Mouse (Mus musculus) T-helper 17 cell (primary cell): ENCODE data around the gene Kank1.
"Not testable (repeated sequence)": the region's sequence is repeated elsewhere in the genome, so short reads cannot be mapped to it uniquely, and the experiment has no call there.

Experiments used
- in situ Hi-C, 2 experiments: fragments of 300-600 bp; cut with MboI, MseI; formaldehyde crosslinking; loops; 1 replicate in 1 of 2; 2 replicates in 1 of 2; pipeline ENCODE4 v1.15.1; 2025; ENCODE audit warnings: high pct_unique_total_duplicates in 2 of 2

Gene Kank1

DNA sequence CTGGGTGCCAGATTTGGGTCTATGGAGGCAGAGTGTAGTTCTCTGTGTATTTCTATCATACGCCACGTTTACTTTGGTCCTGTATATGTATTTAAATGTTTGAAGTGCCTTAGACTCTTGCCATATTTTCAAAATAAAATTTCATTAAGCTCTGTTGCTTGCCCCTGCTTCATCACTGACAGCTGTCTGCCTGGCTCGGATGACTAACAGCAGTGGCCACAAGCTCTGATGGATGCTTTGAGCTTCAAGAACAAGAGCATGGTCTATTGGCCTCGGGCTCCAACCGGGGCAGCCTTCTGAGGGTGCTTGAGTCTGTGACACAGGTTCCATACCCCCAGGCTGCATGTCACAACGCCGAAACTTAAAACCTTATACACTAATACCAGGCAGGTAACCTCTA, 197.6 kb downstream of the Kank1 start:
- in situ Hi-C loops: no loop called here

DNA sequence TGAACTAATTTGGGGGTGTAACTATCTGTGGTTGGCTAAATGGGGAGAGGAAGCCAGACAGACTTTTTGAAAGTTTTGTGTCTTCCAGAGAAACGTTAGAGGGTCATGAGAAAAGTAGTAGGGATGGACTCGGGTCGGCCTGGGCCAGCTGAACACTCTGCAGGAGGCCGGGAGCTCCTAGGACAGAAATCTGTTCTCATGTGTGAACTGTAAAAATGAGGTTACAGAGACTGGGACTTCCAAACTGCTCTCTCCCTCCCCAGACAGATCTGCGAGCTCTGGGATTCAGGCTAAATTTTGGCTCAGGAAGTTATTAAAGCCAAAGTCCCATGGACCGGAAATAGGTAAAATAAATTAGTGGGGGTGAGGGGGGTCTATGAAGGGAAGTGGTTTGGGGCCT, 198.0 kb downstream of the Kank1 start:
- in situ Hi-C loops: no loop called here

DNA sequence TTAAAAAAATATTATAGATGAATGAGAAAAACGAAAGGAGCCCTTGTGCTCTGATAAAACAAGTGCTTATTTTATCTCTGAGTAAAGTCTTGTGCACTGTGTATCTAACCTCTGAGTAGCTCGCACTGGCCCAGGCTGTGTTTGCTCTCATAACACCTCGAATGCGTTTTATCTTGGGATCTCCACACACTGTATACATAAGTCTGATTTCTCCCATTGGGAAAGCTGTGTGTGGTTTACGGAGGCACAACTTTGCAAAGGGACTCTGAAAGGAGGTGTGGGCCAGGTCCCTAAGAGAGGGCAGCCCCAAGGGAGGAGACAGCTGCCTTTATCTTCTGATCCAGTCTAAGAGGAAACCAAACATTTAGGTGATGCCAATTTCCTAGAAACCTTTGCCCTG, 198.6 kb downstream of the Kank1 start:
- in situ Hi-C loops: no loop called here

DNA sequence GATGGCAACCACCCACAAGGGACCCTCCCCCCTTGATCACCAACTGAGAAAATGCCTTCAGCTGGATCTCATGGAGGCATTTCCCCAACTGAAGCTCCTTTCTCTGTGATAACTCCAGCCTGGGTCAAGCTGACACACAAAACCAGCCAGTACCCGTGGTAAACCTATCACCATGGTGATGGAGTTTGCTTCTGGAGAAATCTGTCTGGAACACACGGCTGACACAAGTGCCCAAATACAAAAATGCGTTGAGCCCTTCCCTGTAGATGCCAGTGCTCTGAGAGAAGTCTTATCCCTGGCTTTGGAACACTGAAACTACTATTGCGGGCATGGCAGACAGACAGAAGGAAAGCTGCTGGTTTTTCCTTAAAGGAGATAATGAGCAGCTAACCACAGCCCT, 199.4 kb downstream of the Kank1 start:
- in situ Hi-C loops: no loop called here

DNA sequence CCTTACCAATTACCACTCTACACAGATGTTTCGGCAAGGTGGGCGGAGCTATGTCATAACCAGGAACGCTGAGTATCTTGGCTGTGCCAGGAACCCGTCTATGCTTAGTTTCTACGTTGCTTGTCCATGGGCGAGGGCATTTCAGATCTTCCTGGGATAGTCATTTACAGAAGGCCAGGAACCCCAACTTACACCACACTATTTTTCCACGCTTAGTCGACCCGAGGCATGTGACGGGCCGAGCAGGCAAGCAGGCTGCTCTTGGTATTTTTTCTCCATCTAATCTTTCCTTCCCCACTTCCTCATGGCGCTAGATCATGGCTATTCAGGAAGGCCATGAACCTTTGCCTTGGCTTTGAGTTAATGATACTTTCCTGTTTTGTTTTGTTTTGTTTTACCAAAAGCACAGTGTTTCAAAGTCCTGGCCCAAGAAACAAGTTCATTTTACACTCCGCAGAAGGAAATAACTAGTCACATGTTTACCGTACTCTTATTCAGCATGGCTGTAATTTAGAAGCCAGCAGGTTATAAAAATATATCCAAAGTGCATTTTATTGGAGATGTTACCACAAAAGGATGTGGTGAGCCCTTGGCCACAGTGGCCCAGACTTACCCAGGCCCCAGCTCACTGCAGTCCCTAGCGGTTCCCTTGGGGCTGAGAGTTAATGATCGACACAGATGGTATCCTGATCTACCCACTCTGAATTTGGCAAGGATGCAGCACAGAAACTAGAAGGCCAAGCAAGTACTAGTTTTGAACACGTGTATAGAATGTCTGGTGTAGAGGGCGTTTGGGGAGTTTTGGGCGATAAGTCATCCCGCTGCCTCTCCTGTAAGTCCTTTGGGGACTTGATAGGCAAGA, 200.2 kb downstream of the Kank1 start:
- in situ Hi-C loops: no loop called here

DNA sequence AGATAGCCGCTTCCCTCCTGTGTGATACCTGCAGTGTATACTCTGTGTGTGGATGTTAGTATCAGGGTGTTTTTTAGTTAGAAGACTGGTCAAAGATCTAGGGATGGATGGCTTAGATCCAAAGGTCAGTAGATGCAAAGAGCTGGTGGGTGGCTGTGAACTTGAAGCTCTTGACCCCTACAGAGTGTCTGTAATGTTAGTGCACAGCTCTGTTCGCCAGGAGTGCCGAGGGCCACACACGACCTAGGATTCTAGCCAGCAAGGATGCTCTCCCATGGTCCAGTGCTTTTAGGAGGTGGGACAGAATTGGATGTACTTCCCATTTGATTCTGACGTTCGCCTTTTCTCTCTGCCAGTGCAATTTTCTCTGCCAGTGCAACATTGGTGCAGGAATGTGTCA, 201.5 kb downstream of the Kank1 start:
- in situ Hi-C loops: no loop called here

DNA sequence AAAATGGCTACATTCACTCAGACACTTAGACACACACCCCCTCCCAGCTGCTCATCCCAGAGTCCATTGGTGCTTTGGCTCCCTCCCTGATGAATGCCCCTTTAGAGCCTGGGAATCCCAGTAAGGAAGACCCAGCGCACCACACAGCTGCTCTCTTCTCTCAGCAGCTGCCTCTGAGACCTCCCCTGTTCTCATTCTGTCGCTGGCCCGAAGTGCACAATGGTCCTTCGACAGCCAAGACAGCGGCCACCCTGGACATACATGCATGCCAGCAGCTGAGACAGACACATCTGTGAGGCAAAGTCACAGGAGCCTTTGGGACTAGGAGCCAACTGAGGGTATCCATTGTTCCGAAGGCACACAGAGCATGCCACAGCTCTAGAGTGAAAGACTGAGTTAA, 203.0 kb downstream of the Kank1 start:
- in situ Hi-C loops: loop anchor here in 1 of 2 experiments (5.0 kb wide), 1 partner anchor 103 kb away; no protein-coding TSS in a partner anchor

DNA sequence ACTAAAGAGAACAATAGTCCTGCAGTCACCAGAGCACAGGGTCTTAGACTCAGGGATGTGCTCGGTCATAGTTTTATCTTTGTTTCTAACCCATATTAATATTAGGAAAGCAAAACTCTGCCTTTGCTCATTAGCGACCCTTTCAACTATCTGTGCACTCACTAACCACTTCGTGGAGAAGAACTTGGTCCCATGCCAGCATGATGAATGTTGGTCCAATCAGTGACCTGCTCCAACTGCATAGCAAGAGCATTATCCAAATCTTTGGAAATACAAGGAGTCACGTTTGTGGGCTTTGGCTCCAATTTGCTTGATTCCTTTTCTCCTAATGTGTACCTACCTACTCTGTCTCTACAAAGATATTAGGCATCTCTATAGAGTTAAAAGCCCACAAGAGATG, 204.0 kb downstream of the Kank1 start:
- in situ Hi-C loops: loop anchor here in 1 of 2 experiments (5.0 kb wide), 1 partner anchor 103 kb away; no protein-coding TSS in a partner anchor

DNA sequence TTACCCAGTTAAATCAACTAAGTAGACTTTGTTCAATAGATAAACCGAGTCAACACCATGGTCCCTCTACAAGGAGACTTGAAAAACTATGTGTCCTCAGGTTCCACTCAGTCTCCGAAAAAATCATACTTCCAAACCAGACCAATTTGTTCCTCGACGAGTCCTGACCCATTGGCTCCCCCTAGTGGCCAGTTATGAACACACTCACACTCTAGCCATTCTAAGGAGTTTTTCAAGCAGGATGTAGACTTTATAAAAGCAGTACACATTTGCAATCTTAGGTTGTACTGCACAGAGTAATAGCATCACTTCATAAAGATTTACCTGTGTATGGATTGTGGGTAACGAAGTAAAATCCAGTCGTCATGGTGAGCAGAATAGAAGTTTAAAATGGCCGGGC, 208.3 kb downstream of the Kank1 start:
- in situ Hi-C loops: loop anchor here in 1 of 2 experiments (5.0 kb wide), 1 partner anchor 88 kb away; no protein-coding TSS in a partner anchor

DNA sequence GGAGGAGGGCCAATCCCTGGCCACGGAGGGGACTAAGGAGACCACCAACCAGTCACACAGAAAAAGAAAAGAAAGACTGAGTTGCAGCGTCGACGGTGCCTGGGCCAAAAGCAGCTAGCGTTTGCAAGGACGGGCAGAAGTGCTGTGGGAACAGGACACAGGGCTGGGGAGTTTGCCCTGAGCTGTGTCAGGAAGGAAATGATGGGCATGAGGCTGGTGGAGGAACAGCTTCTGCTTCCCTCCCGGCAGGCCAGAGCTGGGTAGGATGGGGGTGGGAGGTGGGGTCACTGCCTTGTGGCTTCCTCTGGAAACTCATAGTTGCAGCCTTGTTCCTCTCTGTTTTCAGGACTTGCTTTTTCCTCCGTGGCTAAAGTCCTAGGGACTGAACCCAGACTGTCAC, 209.1 kb downstream of the Kank1 start:
- in situ Hi-C loops: loop anchor here in 1 of 2 experiments (5.0 kb wide), 1 partner anchor 89 kb away; no protein-coding TSS in a partner anchor

DNA sequence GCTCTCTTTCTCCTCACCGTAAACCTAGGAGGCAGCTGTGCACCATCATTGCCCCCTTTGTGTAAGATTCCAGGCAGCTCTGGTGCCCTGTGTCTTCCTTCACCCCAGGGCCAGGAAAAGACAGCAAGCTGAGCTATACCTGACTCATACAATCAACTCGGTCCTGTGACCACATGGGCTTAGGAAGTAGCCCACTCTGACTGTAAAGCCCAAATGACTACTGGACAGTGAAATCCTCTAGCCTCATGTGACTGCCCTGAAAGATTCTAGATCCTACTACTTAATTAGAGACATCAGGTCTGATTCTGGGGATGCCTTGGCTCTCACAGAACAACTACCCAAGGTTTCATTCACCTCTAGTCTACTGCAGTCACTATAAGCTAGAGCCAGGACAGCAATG, 209.9 kb downstream of the Kank1 start:
- in situ Hi-C loops: loop anchor here in 1 of 2 experiments (5.0 kb wide), 1 partner anchor 89 kb away; no protein-coding TSS in a partner anchor

DNA sequence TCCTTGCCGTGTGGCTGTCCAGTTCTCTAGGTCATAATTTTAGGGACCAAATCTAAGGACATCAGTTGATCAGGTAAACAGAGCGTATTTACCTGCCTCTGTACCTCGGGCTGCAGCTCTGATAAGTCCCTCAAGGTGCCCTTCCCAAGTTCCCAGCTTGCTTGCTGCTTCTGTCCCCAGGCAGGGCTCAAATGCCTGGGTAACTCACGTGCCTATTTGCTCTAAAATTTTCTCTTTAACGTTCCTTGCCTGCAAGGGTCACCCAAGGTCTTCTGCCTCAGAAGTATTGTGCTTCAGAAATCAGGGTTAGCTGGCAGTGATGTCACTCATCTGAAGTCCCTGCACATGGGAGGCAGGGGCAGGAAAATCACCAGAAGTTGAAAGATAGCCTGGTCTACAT, 210.6 kb downstream of the Kank1 start:
- in situ Hi-C loops: loop anchor here in 1 of 2 experiments (5.0 kb wide), 1 partner anchor 90 kb away; no protein-coding TSS in a partner anchor

DNA sequence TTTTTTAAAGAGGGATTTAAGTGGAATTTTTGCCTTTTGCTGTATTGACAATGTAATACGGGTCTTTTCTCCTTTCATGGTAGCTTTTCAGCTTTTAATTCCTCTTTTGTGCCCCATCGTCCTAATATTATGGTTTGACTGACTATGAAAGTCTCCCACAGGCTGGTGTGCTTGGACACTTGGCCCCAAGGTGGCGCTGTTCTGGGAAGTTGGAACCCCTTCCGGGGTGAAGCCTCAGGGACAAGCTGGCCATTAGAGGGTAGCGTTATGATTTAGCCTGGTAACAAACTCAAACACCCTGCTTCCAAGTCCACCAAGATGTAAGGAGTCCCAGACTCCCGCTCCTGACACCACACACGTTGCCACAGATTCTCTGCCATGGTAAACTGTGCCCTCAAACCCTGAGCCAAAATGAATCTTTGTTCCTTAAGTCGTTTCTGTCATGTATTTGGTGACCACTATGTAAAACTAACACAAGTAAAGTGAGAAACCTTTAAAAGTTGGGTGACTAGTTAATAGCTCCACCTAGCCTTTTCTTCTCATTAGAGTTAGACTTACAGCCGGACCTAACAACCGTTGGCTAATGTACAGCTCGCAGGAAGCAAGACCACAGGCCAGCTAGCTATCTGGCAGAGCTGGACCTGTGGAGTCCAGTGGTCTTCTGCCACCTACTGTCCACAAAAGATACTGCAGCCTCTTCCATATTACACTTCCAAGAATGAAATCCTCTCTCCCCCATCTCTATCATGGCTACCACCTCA, 214.3 kb downstream of the Kank1 start:
- in situ Hi-C loops: no loop called here

DNA sequence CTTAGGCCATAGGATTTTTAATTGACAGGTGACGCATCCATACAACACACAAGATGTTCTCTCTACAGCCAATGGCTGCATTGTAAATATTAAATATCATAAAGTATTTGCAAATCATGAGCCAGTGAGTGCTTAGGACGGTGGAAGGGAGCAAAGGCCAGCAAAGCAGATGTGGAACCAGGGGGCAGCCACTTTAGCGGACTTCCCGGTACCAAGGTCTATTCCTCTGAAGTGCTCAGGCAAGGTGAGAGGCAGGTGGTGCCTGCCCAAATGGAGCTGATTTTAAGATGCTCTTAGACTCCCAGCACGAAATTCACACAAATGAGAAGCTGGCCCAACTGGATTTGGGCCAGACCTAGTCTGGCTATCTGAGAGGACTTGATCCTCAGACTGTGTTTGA, 216.4 kb downstream of the Kank1 start:
- in situ Hi-C loops: no loop called here

DNA sequence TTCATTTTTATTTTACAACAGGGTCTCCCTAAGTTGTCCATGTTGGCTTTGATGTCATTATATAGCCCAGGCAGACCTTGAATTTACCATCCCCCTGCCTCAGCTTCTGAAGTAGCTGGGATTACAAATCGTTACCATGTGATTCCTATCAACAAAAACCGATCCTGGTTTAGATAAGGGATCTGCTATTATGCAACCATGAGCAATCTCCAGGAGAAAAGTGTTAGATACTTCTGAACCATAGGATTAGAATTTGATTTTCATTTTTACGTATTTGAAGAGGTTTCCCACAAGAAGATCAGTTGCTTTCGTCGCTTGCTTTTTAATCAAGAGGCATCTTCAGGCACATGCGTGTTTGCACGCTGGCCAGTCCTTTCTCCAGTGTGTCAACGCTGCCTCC, 224.0 kb downstream of the Kank1 start:
- in situ Hi-C loops: no loop called here

DNA sequence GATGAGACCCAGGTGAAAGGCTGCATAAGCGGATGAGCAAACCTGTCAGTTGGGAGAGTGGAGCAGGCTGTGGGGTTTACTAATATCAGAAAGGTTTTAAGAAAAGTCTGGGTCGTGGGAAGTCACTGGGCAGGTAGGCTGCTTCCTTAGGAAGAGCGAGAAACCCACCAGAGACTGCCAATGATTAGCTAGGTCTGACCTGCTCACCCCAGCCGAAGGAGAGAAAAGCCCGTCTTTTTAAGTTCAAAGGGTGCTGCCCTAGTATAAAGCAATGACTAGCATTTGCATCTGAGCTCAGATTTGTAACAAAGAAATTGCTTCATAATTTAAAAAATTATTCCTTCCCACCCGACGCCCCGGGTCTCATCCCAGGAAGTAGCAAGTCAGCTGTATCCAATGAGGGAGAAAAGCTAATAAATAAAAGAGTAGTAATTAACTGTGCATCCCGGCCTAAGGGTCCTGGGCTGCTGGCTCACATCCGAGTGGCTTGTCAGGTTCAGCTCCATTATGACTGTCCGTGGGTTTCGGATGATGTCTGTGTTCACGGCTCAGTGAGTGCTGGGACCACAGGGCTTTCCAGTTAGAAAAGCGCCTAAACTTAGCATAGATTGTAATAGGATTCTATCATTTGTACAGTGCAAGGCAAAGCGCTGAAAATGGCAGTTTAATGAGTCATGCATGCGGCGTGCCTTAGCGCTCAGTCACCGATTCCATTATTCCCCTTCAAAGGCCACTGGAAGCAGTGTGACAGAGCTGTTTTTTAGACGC, 225.0 kb downstream of the Kank1 start:
- in situ Hi-C loops: no loop called here

DNA sequence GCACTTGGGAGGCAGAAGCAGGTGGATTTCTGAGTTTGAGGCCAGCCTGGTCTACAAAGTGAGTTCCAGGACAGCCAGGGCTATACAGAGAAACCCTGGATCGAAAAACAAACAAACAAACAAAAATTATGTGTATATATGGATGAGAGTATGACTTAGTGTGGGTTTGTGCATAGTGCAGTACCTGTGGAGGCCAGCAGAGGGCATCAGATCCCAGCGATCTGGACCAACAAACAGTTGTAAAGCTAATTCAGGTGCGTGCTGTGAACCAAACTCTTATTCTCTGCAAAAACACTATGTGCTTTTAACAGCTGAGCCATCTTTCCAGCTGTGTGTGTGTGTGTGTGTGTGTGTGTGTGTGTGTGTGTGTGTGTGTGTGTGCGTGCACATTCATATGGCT, 239.0 kb downstream of the Kank1 start:
- in situ Hi-C loops: not testable (repeated sequence)

DNA sequence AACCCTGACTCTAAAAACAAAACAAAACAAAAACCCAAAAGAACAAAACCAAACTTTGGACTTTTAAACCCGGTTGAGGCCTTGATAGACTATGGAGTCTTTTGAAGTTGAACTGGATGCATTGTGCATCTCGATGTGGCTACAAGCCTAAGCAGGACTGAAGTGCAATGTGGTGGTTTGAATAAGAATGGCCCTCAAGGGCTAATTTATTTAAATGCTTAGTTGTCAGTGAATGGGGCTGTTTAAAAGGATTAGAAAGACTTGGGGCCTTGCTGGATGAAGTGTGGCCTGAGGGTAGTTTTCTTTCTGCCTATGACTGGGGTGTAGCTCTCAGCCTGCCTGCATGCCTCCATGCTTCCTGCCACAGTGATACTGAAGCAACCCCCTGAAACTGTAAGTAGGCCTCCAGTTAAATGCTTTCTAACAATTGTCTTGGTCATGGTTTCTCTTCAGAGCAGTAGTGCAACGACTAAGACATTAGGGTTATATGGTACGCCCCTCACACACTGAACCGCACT, 242.4 kb downstream of the Kank1 start:
- in situ Hi-C loops: no loop called here

DNA sequence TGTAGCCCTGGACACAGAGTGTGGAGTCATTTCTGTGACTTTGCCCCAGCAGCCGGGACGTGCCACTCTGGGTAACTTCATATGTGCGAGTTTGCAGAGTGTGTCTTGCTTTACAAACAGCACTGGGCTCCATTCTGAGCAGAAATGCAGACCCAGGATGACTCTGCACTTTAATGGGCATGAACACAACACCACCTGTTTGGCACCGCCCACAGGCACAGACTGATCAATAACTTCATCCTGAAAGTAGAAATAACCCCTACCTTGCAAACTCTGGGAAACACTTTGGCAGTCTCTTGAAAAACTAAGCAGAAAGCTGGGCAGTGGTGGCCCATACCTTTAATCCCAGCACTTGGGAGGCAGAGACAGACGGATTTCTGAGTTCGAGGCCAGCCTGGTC, 244.0 kb downstream of the Kank1 start:
- in situ Hi-C loops: no loop called here
